Mouse (Mus musculus): ENCODE results near the gene Ubap1l. TPM values are rescaled to one million over a fixed set of nuclear protein-coding genes. Genes with fewer than 3 reads are reported as not detected.
A peak's percentile ranks its signal among the peaks of the same experiment; 100 is the strongest.

Gene Ubap1l
- polyA plus RNA-seq, 1 experiment from 2014 or later, result 2.0 TPM

GRCm38 (mm10) chr9:65381017-65381590 is 20.3 kb downstream of the Ubap1l start:
- Histone ChIP-seq H3K4me1 (replicated peaks) (peaks cover under 1% of the 10 kb centered on the region), H3K27ac (no peak overlapping the region), H3K4me2 (no peak overlapping the region), H3K4me3 (no peak overlapping the region), H3K36me3 (peaks cover 29% of the 10 kb centered on the region), H3K9me3 (no peaks in the 10 kb centered on the region), H3K9ac (no peak overlapping the region), H3K27me3 (no peaks in the 10 kb centered on the region)
- no peak for ATAC-seq (ENCODE audit: low FRiP score)
- 77% methylated on average over 4 of the region's 4 CpGs for WGBS

DNA sequence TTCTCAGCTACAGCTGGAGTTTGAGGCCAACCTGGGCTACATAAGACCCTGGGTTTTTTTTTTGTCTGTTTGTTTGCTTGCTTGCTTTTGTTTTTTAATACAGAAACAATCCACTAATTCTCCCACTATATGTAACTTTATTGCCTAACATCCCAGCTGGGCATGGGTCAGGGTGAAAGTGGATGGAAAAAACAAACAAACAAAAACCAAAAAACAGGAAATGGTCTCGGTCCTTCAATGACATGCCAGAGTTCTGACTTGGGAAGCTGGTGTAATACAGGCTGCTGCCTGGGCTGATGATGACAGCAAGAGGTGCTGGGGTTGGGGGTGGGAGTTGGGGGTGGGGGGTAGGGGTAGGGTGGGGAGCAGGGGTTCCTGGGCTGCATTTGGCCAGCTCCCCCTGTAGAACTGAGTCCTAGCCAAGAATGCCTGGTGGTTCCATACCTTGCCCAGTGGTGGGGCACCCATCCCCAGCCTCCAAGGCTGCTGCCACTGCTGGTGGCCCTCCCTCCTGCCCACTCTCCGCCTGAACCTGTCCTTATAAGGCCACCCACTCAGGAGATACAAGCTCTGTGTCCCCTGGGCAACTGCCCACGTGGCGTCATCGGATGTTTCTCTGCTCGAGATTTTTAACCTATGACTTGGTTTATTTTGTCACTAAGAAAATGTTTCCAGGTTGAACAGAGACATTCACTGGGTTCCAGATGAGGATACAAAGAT is 21.4 kb downstream of the Ubap1l start:
- H3K4me1 ChIP-seq (replicated peaks), result peaks cover 8% of the 10 kb centered on the region
- H3K27me3 ChIP-seq, result no peaks in the 10 kb centered on the region
- no peak overlapping the region for H3K4me2 ChIP-seq
- no peak overlapping the region for H3K9ac ChIP-seq
- H3K4me3 ChIP-seq, result no peak overlapping the region
- WGBS, result 78% methylated on average over 6 of the region's 6 CpGs
- H3K27ac ChIP-seq, result no peak overlapping the region
- no peaks in the 10 kb centered on the region for H3K9me3 ChIP-seq
- peaks cover 18% of the 10 kb centered on the region for H3K36me3 ChIP-seq
- no peak for ATAC-seq (ENCODE audit: low FRiP score)

- Histone ChIP-seq H3K4me3 (no peak overlapping the region), H3K36me3 (peaks cover 13% of the 10 kb centered on the region), H3K4me2 (no peak overlapping the region), H3K27ac (no peak overlapping the region; the same call in 1 of the 2 replicates), H3K9me3 (no peaks in the 10 kb centered on the region), H3K9ac (no peak overlapping the region), H3K4me1 (replicated peaks) (peaks cover 8% of the 10 kb centered on the region), H3K27me3 (no peaks in the 10 kb centered on the region)
- no peak for ATAC-seq (ENCODE audit: low FRiP score)
- 66% methylated on average over 3 of the region's 3 CpGs for WGBS
These were observed 21.9 kb downstream of the Ubap1l start for GRCm38 (mm10) chr9:65382751-65383097.

DNA sequence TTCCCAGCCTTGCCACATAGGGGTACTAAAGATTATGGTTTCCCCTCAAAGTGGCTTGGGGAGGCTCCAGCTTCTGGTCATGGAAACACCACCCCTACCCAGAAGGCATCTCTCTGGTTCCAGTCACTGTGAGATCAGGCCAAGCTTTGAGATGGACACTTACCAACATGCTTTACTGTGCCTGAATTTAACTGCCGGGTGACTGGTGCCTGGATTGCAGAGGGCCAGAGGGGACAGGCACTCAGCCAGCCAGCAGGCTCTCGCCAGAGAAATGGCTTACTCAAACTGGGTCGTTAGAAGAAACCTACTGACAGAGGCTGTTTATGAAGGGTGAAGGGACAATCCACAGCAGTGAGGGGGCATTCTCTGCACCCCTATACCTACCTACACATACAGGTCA is 23.4 kb downstream of the Ubap1l start:
- Histone ChIP-seq H3K9me3 (no peaks in the 10 kb centered on the region), H3K4me1 (replicated peaks) (peaks cover 8% of the 10 kb centered on the region), H3K4me2 (no peak overlapping the region), H3K27me3 (peaks cover 10% of the 10 kb centered on the region), H3K36me3 (peaks cover 3% of the 10 kb centered on the region; the same call in 1 of the 2 replicates), H3K27ac (no peak overlapping the region), H3K9ac (no peak overlapping the region), H3K4me3 (no peak overlapping the region)
- no peak for ATAC-seq (ENCODE audit: low FRiP score)
- WGBS, result 72% methylated on average over 3 of the region's 3 CpGs

GRCm38 (mm10) chr9:65386373-65387140 is 25.7 kb downstream of the Ubap1l start:
- Histone ChIP-seq H3K36me3 (no peaks in the 10 kb centered on the region), H3K27me3 (peaks cover 33% of the 10 kb centered on the region), H3K4me1 (replicated peaks) (peaks cover 15% of the 10 kb centered on the region), H3K4me2 (no peak overlapping the region), H3K9ac (no peak overlapping the region), H3K9me3 (no peaks in the 10 kb centered on the region), H3K27ac (no peak overlapping the region), H3K4me3 (no peak overlapping the region)
- ATAC-seq (ENCODE audit: low FRiP score), result no peak
- WGBS, result 34% methylated on average over 8 of the region's 8 CpGs

GRCm38 (mm10) chr9:65390752-65391612 is 30.1 kb downstream of the Ubap1l start:
- 18% methylated on average over 93 of the region's 96 CpGs for WGBS
- Histone ChIP-seq H3K4me2 (peak overlapping the region; percentile 49), H3K4me3 (peak overlapping the region; percentile 46), H3K27me3 (peaks cover 60% of the 10 kb centered on the region), H3K9ac (peak overlapping the region; percentile 9), H3K9me3 (no peaks in the 10 kb centered on the region), H3K27ac (no peak overlapping the region), H3K4me1 (replicated peaks) (peaks cover 15% of the 10 kb centered on the region), H3K36me3 (no peaks in the 10 kb centered on the region)
- no peak; the same call in none of the 2 replicates for ATAC-seq (ENCODE audit: low FRiP score)

GRCm38 (mm10) chr9:65391613-65391964 is 30.7 kb downstream of the Ubap1l start, which contains the start of gene Kbtbd13:
Gene Kbtbd13, minus strand, starts transcription at chr9:65391652.
- H3K27ac ChIP-seq, result no peak within 1 kb of the TSS
- H3K9me3 ChIP-seq, result no peaks in the 10 kb centered on the region
- ATAC-seq (ENCODE audit: low FRiP score), result no peak
- peak within 1 kb of the TSS; percentile 9 for H3K9ac ChIP-seq
- H3K27me3 ChIP-seq, result peaks cover 60% of the 10 kb centered on the region
- H3K36me3 ChIP-seq, result no peaks in the 10 kb centered on the region
- 61% methylated on average over 8 of the region's 8 CpGs for WGBS
- H3K4me1 ChIP-seq (replicated peaks), result peaks cover 10% of the 10 kb centered on the region
- H3K4me2 ChIP-seq, result peak within 1 kb of the TSS; percentile 49
- H3K4me3 ChIP-seq, result peak within 1 kb of the TSS; percentile 46

GRCm38 (mm10) chr9:65392638-65393364 is 32.0 kb downstream of the Ubap1l start:
- Histone ChIP-seq H3K4me3 (no peak overlapping the region), H3K4me1 (replicated peaks) (peaks cover 7% of the 10 kb centered on the region), H3K4me2 (no peak overlapping the region), H3K36me3 (no peaks in the 10 kb centered on the region), H3K27me3 (peaks cover 60% of the 10 kb centered on the region), H3K9me3 (no peaks in the 10 kb centered on the region), H3K9ac (no peak overlapping the region), H3K27ac (no peak overlapping the region)
- ATAC-seq (ENCODE audit: low FRiP score), result no peak
- WGBS, result 27% methylated on average over 6 of the region's 6 CpGs

- Histone ChIP-seq H3K4me1 (replicated peaks) (peaks cover 15% of the 10 kb centered on the region), H3K9me3 (no peaks in the 10 kb centered on the region), H3K9ac (no peak overlapping the region), H3K4me2 (no peak overlapping the region), H3K36me3 (no peaks in the 10 kb centered on the region), H3K27me3 (peaks cover 57% of the 10 kb centered on the region), H3K4me3 (no peak overlapping the region), H3K27ac (no peak overlapping the region)
- WGBS, result 51% methylated on average over 2 of the region's 2 CpGs
- ATAC-seq (ENCODE audit: low FRiP score), result no peak
These were observed 32.8 kb downstream of the Ubap1l start for GRCm38 (mm10) chr9:65393606-65394005.

DNA sequence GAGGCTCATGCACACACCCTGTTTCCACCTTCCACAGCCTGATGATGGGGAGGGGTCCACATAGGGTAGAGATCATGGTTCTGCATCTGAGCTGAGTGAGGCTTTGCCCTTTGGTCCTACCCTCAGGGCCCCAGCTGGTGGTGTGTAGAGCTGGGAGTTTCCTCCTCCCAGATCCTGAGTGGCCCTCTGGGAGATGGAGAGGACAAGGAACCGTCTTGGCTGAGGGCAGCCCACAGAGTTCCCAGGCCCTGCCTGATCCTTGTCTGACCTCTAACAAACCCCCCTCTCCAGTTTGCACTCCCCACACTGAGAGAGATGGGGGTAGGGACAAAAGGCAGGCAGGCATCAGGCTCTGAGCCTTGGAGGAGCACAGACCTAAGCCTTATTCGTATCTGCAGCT is 33.5 kb downstream of the Ubap1l start:
- Histone ChIP-seq H3K9ac (no peak overlapping the region), H3K4me3 (no peak overlapping the region), H3K9me3 (no peaks in the 10 kb centered on the region), H3K4me1 (replicated peaks) (peaks cover 18% of the 10 kb centered on the region), H3K27ac (no peak overlapping the region), H3K36me3 (no peaks in the 10 kb centered on the region), H3K27me3 (peaks cover 52% of the 10 kb centered on the region), H3K4me2 (no peak overlapping the region)
- 49% methylated on average over 2 of the region's 2 CpGs for WGBS
- no peak for ATAC-seq (ENCODE audit: low FRiP score)

GRCm38 (mm10) chr9:65398279-65398678 is 37.4 kb downstream of the Ubap1l start, which contains the start of gene Rasl12:
Gene Rasl12, plus strand, starts transcription at chr9:65398506.
- peaks cover 20% of the 10 kb centered on the region for H3K27me3 ChIP-seq
- H3K4me3 ChIP-seq, result peak within 1 kb of the TSS; percentile 45
- peak; percentile 65 for ATAC-seq (ENCODE audit: low FRiP score)
- H3K9me3 ChIP-seq, result no peaks in the 10 kb centered on the region
- peak within 1 kb of the TSS; percentile 66 for H3K4me2 ChIP-seq
- H3K9ac ChIP-seq, result peak within 1 kb of the TSS; percentile 66
- no peak within 1 kb of the TSS for H3K27ac ChIP-seq
- WGBS, result under 1% methylated on average over 24 of the region's 24 CpGs
- peaks cover 11% of the 10 kb centered on the region for H3K4me1 ChIP-seq (replicated peaks)
- H3K36me3 ChIP-seq, result no peaks in the 10 kb centered on the region
